Mouse (Mus musculus) kidney, postnatal 0 days (tissue): Measurements from ENCODE around the gene Ank2. TPM values are rescaled to one million over a fixed set of nuclear protein-coding genes. Genes with fewer than 3 reads are reported as not detected.

Experiments used
- ATAC-seq: fragments of 200-750 bp; cut with Nextera tagmentation; replicated peaks from 2 replicates; pipeline ENCODE4 v1.8.0; 2017; ENCODE audit warnings: low read depth, moderate number of reproducible peaks, moderate TSS enrichment, moderate library complexity; ENCODE audit not compliant: low FRiP score
- DNase-seq: peaks from one replicate; pipeline ENCODE4 v3.0.0-alpha.2; 2016; ENCODE audit warnings: low spot score
- H3K27ac ChIP-seq: fragments of 300-500 bp; sonication (generic); 2 replicates; pipeline ENCODE4 v1.5.1; 2014; ENCODE audit warnings: mild to moderate bottlenecking
- H3K27me3 ChIP-seq: fragments of 300-500 bp; sonication (generic); 2 replicates; pipeline ENCODE4 v1.6.1; 2014; ENCODE audit warnings: low read length, mixed read lengths; ENCODE audit not compliant: insufficient read depth
- H3K36me3 ChIP-seq: fragments of 300-500 bp; sonication (generic); 2 replicates; pipeline ENCODE4 v1.6.1; 2014; ENCODE audit warnings: low read length, mixed read lengths; ENCODE audit not compliant: insufficient read depth
- H3K4me1 ChIP-seq: fragments of 300-500 bp; sonication (generic); replicated peaks from 2 replicates; pipeline ENCODE4 v1.6.1; 2014; ENCODE audit warnings: antibody characterized with exemption, low read length, mixed read lengths; ENCODE audit not compliant: insufficient read depth
- H3K4me2 ChIP-seq: fragments of 300-500 bp; sonication (generic); 2 replicates; pipeline ENCODE4 v1.6.1; 2014; ENCODE audit warnings: mild to moderate bottlenecking, low read length, moderate library complexity, mixed read lengths
- H3K4me3 ChIP-seq: fragments of 300-500 bp; sonication (generic); replicated peaks from 2 replicates; pipeline ENCODE4 v1.5.1; 2014; ENCODE audit warnings: low read depth, low read length
- H3K9ac ChIP-seq: fragments of 300-500 bp; sonication (generic); 2 replicates; pipeline ENCODE4 v1.6.1; 2014; ENCODE audit warnings: low read depth, low read length
- H3K9me3 ChIP-seq: fragments of 300-500 bp; sonication (generic); replicated peaks from 2 replicates; pipeline ENCODE4 v1.6.1; 2016; ENCODE audit warnings: low read length, inconsistent platforms, mixed read lengths
- CTCF ChIP-seq: IDR thresholded peaks from 2 replicates; pipeline ENCODE4 v1.5.1; 2016; ENCODE audit warnings: antibody characterized with exemption, low read depth, mild to moderate bottlenecking, moderate library complexity
- WGBS: fragments of 180-500 bp; shearing (Covaris S2); extraction: QIAGEN DNeasy Blood & Tissue Kit; methylation state at CpG from one replicate; pipeline ENCODE4 v1.1.7; 2014; 5-methylcytosine and 5-hydroxymethylcytosine counted together
- polyA plus RNA-seq: library from polyadenylated mRNA; unstranded; fragments of >200 nt; fragmentation: Nextera tagmentation; extraction: Ambion mirVana; gene quantifications from 2 replicates; pipeline ENCODE4 v1.2.1, GENCODE M21; 2015

The Ank2 gene
- polyA plus RNA-seq, 1 experiment from 2014 or later, result 4.1 TPM

DNA sequence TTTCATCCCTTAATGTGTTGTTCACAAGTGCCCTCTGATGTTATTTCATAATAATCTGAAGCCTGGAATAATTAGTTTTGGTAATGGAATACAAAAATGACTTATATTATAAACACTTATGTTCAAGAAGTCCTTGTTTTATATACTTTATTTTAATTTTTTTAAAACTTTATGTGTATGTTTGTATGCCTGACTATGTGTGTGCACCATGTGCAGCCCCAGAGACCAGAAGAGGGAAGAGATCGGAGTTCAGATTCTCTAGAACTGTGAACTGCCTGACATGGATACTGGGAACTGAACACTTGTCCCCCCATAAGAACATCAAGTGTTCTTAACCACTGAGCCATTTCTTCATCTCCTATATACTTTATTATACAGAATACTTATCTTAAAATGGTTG lies 411.6 kb downstream of the Ank2 start:
- H3K9ac ChIP-seq, result no peak overlapping the region
- no peaks in the 10 kb centered on the region for H3K27me3 ChIP-seq
- no peaks in the 10 kb centered on the region for H3K36me3 ChIP-seq
- no peak overlapping the region for H3K27ac ChIP-seq
- no peak for ATAC-seq
- 96% methylated on average over 1 of the region's 1 CpGs for WGBS
- no peak for TF ChIP-seq CTCF
- no peak overlapping the region for H3K4me3 ChIP-seq
- H3K9me3 ChIP-seq, result no peaks in the 10 kb centered on the region
- DNase-seq, result no peak
- H3K4me1 ChIP-seq, result no peaks in the 10 kb centered on the region
- H3K4me2 ChIP-seq, result no peak overlapping the region

DNA sequence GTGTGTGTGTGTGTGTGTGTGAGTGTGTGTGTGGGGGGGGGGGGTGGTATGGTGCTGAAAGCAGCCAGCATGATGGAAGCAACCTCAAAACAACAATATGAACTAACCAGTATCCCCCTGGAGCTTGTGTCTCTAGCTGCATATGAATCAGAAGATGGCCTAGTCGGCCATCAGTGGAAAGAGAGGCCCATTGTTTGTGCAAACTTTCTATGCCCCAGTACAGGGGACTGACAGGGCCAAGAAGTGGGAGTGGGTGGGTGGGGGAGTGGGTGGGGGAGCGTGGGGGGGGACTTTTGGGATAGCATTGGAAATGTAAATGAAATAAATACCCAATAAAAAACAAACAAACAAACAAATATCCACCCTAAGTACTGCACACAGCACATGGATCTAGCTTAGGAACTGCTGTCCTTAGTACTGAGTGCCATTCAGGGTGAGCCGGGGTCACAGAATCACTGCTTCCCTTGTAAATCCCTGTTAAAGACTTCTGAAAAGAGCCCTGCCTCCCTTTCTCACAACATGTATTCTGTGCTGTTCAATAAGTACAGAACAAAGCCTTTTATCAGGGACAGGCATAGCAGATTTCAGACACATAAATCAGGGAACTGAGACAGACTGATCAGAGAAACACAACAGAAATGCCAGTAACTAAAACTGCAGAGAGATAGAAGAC lies 412.2 kb downstream of the Ank2 start:
- Histone ChIP-seq H3K27me3 (no peaks in the 10 kb centered on the region), H3K27ac (no peak overlapping the region), H3K4me2 (no peak overlapping the region), H3K4me3 (no peak overlapping the region), H3K9ac (no peak overlapping the region), H3K4me1 (no peaks in the 10 kb centered on the region), H3K9me3 (no peaks in the 10 kb centered on the region), H3K36me3 (no peaks in the 10 kb centered on the region)
- no peak for TF ChIP-seq CTCF
- no peak for DNase-seq
- no peak for ATAC-seq
- WGBS, result 74% methylated on average over 3 of the region's 3 CpGs

DNA sequence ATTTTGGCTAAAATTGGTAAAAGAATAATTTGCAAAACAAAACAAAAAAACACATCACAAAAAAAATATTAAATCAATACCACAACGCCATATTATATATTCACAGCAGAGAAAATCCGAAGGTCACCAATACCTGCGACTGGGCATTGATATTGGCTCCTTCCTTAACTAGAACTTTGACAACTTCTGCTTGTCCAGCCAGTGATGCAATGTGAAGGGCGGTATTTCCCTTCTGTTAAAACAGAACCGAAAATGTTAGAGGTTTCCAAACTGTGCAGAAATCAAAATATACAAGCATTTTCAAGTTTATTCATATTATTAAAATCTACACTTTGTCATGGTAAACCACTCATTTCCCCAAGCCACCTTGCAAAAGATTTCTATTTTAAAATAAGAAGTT lies 421.8 kb downstream of the Ank2 start:
- H3K4me1 ChIP-seq, result no peaks in the 10 kb centered on the region
- DNase-seq, result no peak
- no peak for TF ChIP-seq CTCF
- no peak overlapping the region for H3K4me2 ChIP-seq
- no peaks in the 10 kb centered on the region for H3K27me3 ChIP-seq
- H3K36me3 ChIP-seq, result no peaks in the 10 kb centered on the region
- no peak overlapping the region for H3K9ac ChIP-seq
- no peak overlapping the region for H3K4me3 ChIP-seq
- WGBS, result 85% methylated on average over 5 of the region's 5 CpGs
- no peak for ATAC-seq
- H3K27ac ChIP-seq, result no peak overlapping the region
- H3K9me3 ChIP-seq, result no peaks in the 10 kb centered on the region

DNA sequence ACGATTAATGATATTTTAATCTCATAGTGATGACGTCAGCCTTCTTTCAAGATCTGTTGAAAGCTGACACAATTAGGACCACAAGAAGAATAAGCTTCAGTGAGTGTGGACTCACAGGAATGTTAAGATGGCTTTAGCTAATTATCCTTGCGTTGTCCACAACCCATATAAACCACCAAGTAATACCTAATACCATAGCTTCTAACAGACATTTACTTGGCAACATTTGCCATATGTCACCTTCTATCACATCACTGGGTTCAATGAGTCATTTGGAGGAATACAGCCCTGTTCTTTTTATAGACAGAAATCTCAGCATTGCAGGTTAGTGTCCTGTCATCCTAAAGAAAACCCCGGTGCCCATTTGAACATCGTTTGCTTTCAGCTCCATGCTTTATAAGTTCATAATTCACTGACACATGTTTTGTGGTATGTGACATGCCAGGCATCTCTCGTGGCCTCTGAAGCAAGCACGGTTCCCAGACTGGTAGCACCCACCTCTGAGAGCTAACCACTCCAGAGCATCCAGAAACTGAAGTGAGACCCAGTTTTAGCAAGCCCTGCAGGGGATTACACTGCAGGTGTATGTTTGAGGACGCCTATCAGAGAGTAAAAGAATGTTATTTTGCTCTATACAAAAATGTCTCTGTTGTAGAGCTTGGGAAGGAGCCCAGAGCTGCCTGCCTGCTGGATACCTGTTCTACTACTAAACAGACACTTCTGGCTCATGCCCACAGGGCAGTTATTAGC lies 423.4 kb downstream of the Ank2 start:
- DNase-seq, result no peak
- no peak overlapping the region for H3K4me2 ChIP-seq
- H3K36me3 ChIP-seq, result no peaks in the 10 kb centered on the region
- no peak overlapping the region for H3K27ac ChIP-seq
- TF ChIP-seq CTCF, result no peak
- ATAC-seq, result no peak
- H3K4me1 ChIP-seq, result no peaks in the 10 kb centered on the region
- no peaks in the 10 kb centered on the region for H3K27me3 ChIP-seq
- H3K9me3 ChIP-seq, result no peaks in the 10 kb centered on the region
- H3K9ac ChIP-seq, result no peak overlapping the region
- H3K4me3 ChIP-seq, result no peak overlapping the region
- WGBS, result 80% methylated on average over 8 of the region's 8 CpGs

DNA sequence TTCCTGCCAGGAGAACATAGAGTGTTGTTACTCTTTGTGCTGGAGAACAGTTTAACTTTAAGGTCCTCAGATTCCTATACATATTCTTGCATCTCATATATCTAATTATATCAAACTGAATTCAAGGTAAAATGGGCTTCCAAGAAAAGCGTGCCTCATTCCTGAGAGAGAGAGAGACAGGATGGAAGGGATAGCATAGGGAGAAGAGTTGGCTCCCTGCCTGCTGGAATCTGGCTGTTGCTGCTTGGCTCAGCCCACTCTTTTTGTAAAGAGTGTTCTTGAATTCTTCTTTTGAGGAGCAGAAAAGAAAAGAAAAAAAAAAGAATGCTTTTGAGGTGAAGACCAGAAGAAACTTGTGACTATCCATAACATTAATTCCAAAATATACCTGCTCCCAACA lies 427.7 kb downstream of the Ank2 start:
- Histone ChIP-seq H3K36me3 (no peaks in the 10 kb centered on the region), H3K4me1 (no peaks in the 10 kb centered on the region), H3K9me3 (no peaks in the 10 kb centered on the region), H3K9ac (no peak overlapping the region), H3K27ac (no peak overlapping the region), H3K27me3 (no peaks in the 10 kb centered on the region), H3K4me3 (no peak overlapping the region), H3K4me2 (no peak overlapping the region)
- WGBS, result 54% methylated on average over 1 of the region's 1 CpGs
- ATAC-seq (no peak), DNase-seq (peak; percentile 26)
- TF ChIP-seq CTCF, result no peak

DNA sequence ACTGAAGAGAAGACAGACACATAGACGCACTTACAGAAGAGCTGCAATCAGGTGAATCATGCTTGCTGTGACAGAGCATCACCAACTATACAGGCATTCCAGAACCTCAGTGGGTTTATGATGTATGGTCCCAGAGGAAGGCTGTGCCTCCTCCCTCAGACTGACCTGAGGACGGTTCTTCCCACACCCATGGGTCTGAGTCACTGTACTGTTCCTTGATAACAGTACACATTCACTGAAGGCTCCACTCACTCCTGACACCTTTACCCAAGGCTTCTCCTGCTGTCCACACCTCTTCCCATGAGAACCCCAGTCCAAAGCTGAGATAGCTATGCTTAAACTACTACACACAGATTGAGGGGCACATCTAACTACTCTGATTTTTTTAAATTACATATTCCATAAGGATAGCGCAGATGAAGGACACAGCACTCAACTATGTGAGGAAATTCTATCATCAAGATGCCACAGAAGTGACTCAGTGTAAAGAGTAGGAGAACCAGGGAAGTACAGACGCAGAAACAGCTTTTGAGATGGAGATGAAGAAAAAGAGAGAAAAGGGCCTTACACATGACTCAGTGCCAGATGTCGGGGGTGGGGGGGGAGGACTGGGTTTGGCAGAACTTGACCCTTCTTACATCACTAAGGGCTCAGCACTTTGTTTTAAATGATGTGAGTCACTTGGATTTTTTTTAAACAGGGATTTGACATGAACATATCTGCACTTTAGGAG lies 435.3 kb downstream of the Ank2 start:
- no peaks in the 10 kb centered on the region for H3K4me1 ChIP-seq
- H3K27me3 ChIP-seq, result no peaks in the 10 kb centered on the region
- no peaks in the 10 kb centered on the region for H3K9me3 ChIP-seq
- no peak overlapping the region for H3K4me2 ChIP-seq
- TF ChIP-seq CTCF, result no peak
- DNase-seq (no peak), ATAC-seq (no peak)
- H3K27ac ChIP-seq, result no peak overlapping the region
- H3K4me3 ChIP-seq, result no peak overlapping the region
- WGBS, result 85% methylated on average over 5 of the region's 5 CpGs
- no peak overlapping the region for H3K9ac ChIP-seq
- H3K36me3 ChIP-seq, result no peaks in the 10 kb centered on the region
